Mouse (Mus musculus) C2C12 (cell line): ENCODE results near the gene Gatd1.

Experiments used
- CTCF ChIP-seq: IDR thresholded peaks from one replicate; pipeline ENCODE4 v1.5.1; 2011; ENCODE audit not compliant: control insufficient read depth, insufficient read depth, insufficient read length
- MAX ChIP-seq: IDR thresholded peaks from one replicate; pipeline ENCODE4 v1.6.1; 2011; ENCODE audit warnings: mild to moderate bottlenecking, control low read depth
- MYOD1 ChIP-seq: IDR thresholded peaks from one replicate; pipeline ENCODE4 v1.6.1; 2011; ENCODE audit warnings: low read depth; ENCODE audit not compliant: control insufficient read depth, insufficient read length
- USF1 ChIP-seq: IDR thresholded peaks from one replicate; pipeline ENCODE4 v1.6.1; 2011; ENCODE audit warnings: low read depth, mild to moderate bottlenecking, control low read depth, moderate library complexity

- TF ChIP-seq CTCF: no peak
- TF ChIP-seq MYOD1: no peak
- no peak for TF ChIP-seq USF1
- no peak for TF ChIP-seq MAX
Measured at GRCm38 (mm10) chr7:141457236-141457635, 43.3 kb upstream of the Gatd1 start.
